Mouse (Mus musculus) MEL (cell line): ENCODE data around the gene Cnih2. TPM values are rescaled to one million over a fixed set of nuclear protein-coding genes. Genes with fewer than 3 reads are reported as not detected.

ENCODE experiments used
- DNase-seq: peaks from one replicate; pipeline ENCODE4 v3.0.0; 2011; ENCODE audit warnings: low read depth, low spot score
- H3K27ac ChIP-seq: 2 replicates; pipeline ENCODE4 v1.5.1; 2012; ENCODE audit warnings: low read depth, mild to moderate bottlenecking, control low read depth, low read length, moderate library complexity; ENCODE audit not compliant: control insufficient read depth
- H3K27me3 ChIP-seq, 2 experiments: fragments of 150-350 bp in 1 of 2; sonication (generic) in 1 of 2; 2 replicates each; pipeline ENCODE4 v1.6.1; 2012; ENCODE audit warnings: low read length in 2 of 2, mild to moderate bottlenecking in 2 of 2, improper control_type of control experiment in 1 of 2, moderate library complexity in 1 of 2; ENCODE audit not compliant: insufficient read depth in 2 of 2, control insufficient read depth in 1 of 2
- H3K36me3 ChIP-seq, 2 experiments: 2 replicates each; pipeline ENCODE4 v1.6.1; 2012 to 2014; ENCODE audit warnings: low read length in 2 of 2, improper control_type of control experiment in 1 of 2, inconsistent platforms in 1 of 2, mild to moderate bottlenecking in 1 of 2; ENCODE audit not compliant: insufficient read depth in 2 of 2, control insufficient read depth in 1 of 2
- H3K4me1 ChIP-seq, 2 experiments: fragments of 150-350 bp in 1 of 2; sonication (generic) in 1 of 2; 2 replicates each; pipeline ENCODE4 v1.6.1; 2012; ENCODE audit warnings: low read length in 2 of 2, improper control_type of control experiment in 1 of 2, mild to moderate bottlenecking in 1 of 2; ENCODE audit not compliant: insufficient read depth in 2 of 2, control insufficient read depth in 1 of 2
- H3K4me3 ChIP-seq, 2 experiments: fragments of 150-350 bp in 1 of 2; sonication (generic) in 1 of 2; 2 replicates each; pipeline ENCODE4 v1.5.1; 2012; ENCODE audit warnings: low read depth in 2 of 2, low read length in 2 of 2, mild to moderate bottlenecking in 2 of 2, moderate library complexity in 2 of 2, control low read depth in 1 of 2, improper control_type of control experiment in 1 of 2; ENCODE audit not compliant: control insufficient read depth in 1 of 2, insufficient read depth in 1 of 2
- H3K79me2 ChIP-seq: 2 replicates; pipeline ENCODE4 v1.6.1; 2012; ENCODE audit warnings: mild to moderate bottlenecking, low read length, moderate library complexity; ENCODE audit not compliant: control insufficient read depth, poor library complexity, insufficient read depth
- H3K9ac ChIP-seq: 2 replicates; pipeline ENCODE4 v1.6.1; 2012; ENCODE audit warnings: low read depth, mild to moderate bottlenecking, control low read depth, low read length, moderate library complexity; ENCODE audit not compliant: control insufficient read depth, poor library complexity, severe bottlenecking
- H3K9me3 ChIP-seq: fragments of 150-350 bp; sonication (generic); replicated peaks from 2 replicates; pipeline ENCODE4 v1.6.1; 2012; ENCODE audit warnings: mild to moderate bottlenecking, low read length, improper control_type of control experiment, moderate library complexity; ENCODE audit not compliant: insufficient read depth
- CTCF ChIP-seq, 3 experiments: IDR thresholded peaks in 2 of 3; conservative IDR thresholded peaks in 1 of 3; 2 replicates each; pipeline ENCODE4 v1.5.1; 2011 to 2012; ENCODE audit warnings: low read length in 3 of 3, low read depth in 2 of 3, mild to moderate bottlenecking in 2 of 3, improper control_type of control experiment in 1 of 3, inconsistent platforms in 1 of 3, mixed read lengths in 1 of 3, moderate library complexity in 1 of 3; ENCODE audit not compliant: control insufficient read depth in 1 of 3, insufficient read depth in 1 of 3, poor library complexity in 1 of 3, severe bottlenecking in 1 of 3
- E2F4 ChIP-seq: IDR thresholded peaks from 2 replicates; pipeline ENCODE4 v1.6.1; 2011; ENCODE audit warnings: low read depth, low read length, improper control_type of control experiment, borderline replicate concordance
- ELF1 ChIP-seq: IDR thresholded peaks from 2 replicates; pipeline ENCODE4 v1.6.1; 2014; ENCODE audit warnings: low read depth, mild to moderate bottlenecking, inconsistent platforms, low read length, improper control_type of control experiment, moderate library complexity
- GABPA ChIP-seq: IDR thresholded peaks from 2 replicates; pipeline ENCODE4 v1.6.1; 2012; ENCODE audit warnings: low read depth, mild to moderate bottlenecking, inconsistent platforms, low read length, improper control_type of control experiment, moderate library complexity
- GATA1 ChIP-seq: IDR thresholded peaks from 2 replicates; pipeline ENCODE4 v1.6.1; 2011; ENCODE audit warnings: low read depth, low read length, improper control_type of control experiment
- HCFC1 ChIP-seq: IDR thresholded peaks from 2 replicates; pipeline ENCODE4 v1.6.1; 2012; ENCODE audit warnings: low read depth, mild to moderate bottlenecking, inconsistent platforms, low read length, improper control_type of control experiment, moderate library complexity
- KAT2A ChIP-seq: conservative IDR thresholded peaks from 2 replicates; pipeline ENCODE4 v1.6.1; 2012; ENCODE audit warnings: low read depth, low read length, improper control_type of control experiment, inconsistent platforms
- MYB ChIP-seq: IDR thresholded peaks from 2 replicates; pipeline ENCODE4 v1.6.1; 2011; ENCODE audit warnings: mild to moderate bottlenecking, low read depth, low read length, improper control_type of control experiment
- MYC ChIP-seq: IDR thresholded peaks from 2 replicates; pipeline ENCODE4 v1.6.1; 2011; ENCODE audit warnings: low read depth, mild to moderate bottlenecking, low read length, improper control_type of control experiment, moderate library complexity
- POLR2AphosphoS5 ChIP-seq: IDR thresholded peaks from 2 replicates; pipeline ENCODE4 v1.6.1; 2012; ENCODE audit warnings: low read depth, borderline replicate concordance, mild to moderate bottlenecking, inconsistent platforms, low read length, moderate library complexity, mixed read lengths
- SIN3A ChIP-seq: IDR thresholded peaks from 2 replicates; pipeline ENCODE4 v1.6.1; 2012; ENCODE audit warnings: low read length, improper control_type of control experiment, inconsistent platforms
- TBP ChIP-seq: IDR thresholded peaks from 2 replicates; pipeline ENCODE4 v1.8.0; 2011; ENCODE audit warnings: low read depth, low read length, improper control_type of control experiment
- USF1 ChIP-seq: IDR thresholded peaks from 2 replicates; pipeline ENCODE4 v1.6.1; 2014; ENCODE audit warnings: low read depth, mild to moderate bottlenecking, inconsistent platforms, low read length, improper control_type of control experiment, moderate library complexity
- ZNF384 ChIP-seq: IDR thresholded peaks from 2 replicates; pipeline ENCODE4 v1.6.1; 2012; ENCODE audit warnings: low read depth, mild to moderate bottlenecking, inconsistent platforms, low read length, improper control_type of control experiment
- polyA plus RNA-seq, 2 experiments: library from polyadenylated mRNA; stranded (reverse) in 1 of 2; unstranded in 1 of 2; fragments of >175 nt in 1 of 2; fragments of >200 nt in 1 of 2; gene quantifications; 2 replicates each; pipeline versions ENCODE4 v1.2.1 to v1.2.4; 2012; ENCODE audit warnings: low replicate concordance in 2 of 2, low read depth in 1 of 2; ENCODE audit not compliant: insufficient read length in 2 of 2, insufficient read depth in 1 of 2, missing spikeins in 1 of 2
- total RNA-seq: library from RNA; depleted of rRNA; stranded (reverse); fragments of 300-350 nt; gene quantifications from 2 replicates; pipeline ENCODE4 v1.2.3, GENCODE M21; 2012; rRNA removed

The Cnih2 gene
- total and polyA plus RNA-seq, 3 experiments, result 1.0 to 2.7 TPM; not detected in 1

- no peaks in the 10 kb centered on the region for H3K27me3 ChIP-seq
- H3K4me1 ChIP-seq, result peaks cover 0 to 1% of the 10 kb centered on the region in 2 experiments; a peak in 1 of 4 replicates
- peaks cover 0 to 3% of the 10 kb centered on the region in 2 experiments; a peak in 3 of 4 replicates for H3K36me3 ChIP-seq
- no peaks in the 10 kb centered on the region for H3K79me2 ChIP-seq
- H3K9ac ChIP-seq, result no peak overlapping the region
- no peak overlapping the region for H3K4me3 ChIP-seq
- TF ChIP-seq USF1 (no peak), ZNF384 (peak; percentile 28; the same call in 1 of the 2 replicates), CTCF (IDR thresholded peaks at IDR 0.05 in 2 of 3, conservative IDR thresholded peaks at IDR 0.05 in 1 of 3; ENCODE audit: control insufficient read depth in 1 of 3, insufficient read depth in 1 of 3, low read depth in 2 of 3, low read length in 3 of 3, poor library complexity in 1 of 3, severe bottlenecking in 1 of 3) (peak in 2 of 3 experiments; percentile 19 to 21; a peak in 2 of 6 replicates)
- TF ChIP-seq, all 39 proteins: peak for 2
- DNase-seq, result no peak
- H3K9me3 ChIP-seq, result no peaks in the 10 kb centered on the region
- H3K27ac ChIP-seq, result no peak overlapping the region
Observed at GRCm38 (mm10) chr19:5048138-5049056, 49.9 kb downstream of the Cnih2 start.

- TF ChIP-seq HCFC1 (no peak), ELF1 (no peak), E2F4 (no peak), ZNF384 (no peak), GATA1 (no peak), SIN3A (no peak), POLR2AphosphoS5 (no peak), MYB (no peak), KAT2A (no peak), MYC (no peak), GABPA (no peak), TBP (no peak)
- no peak overlapping the region for H3K4me3 ChIP-seq
- no peak overlapping the region for H3K27ac ChIP-seq
- peaks cover 15% of the 10 kb centered on the region for H3K79me2 ChIP-seq
- H3K9me3 ChIP-seq, result no peaks in the 10 kb centered on the region
- DNase-seq, result no peak
- no peak overlapping the region for H3K9ac ChIP-seq
- H3K36me3 ChIP-seq, result peaks cover 2 to 4% of the 10 kb centered on the region in 2 experiments; a peak in 3 of 4 replicates
- H3K27me3 ChIP-seq, result no peaks in the 10 kb centered on the region
- no peaks in the 10 kb centered on the region; a peak in 2 of 4 replicates for H3K4me1 ChIP-seq
Observed at GRCm38 (mm10) chr19:5045531-5045930, 52.8 kb downstream of the Cnih2 start.

Other genes with a start within 250 kb of the Cnih2 start
- gene Ctsf, start 243.4 kb downstream of the Cnih2 start, total RNA-seq, result not detected in 2 replicates
- gene Ctsf, start 243.4 kb downstream of the Cnih2 start, polyA plus RNA-seq, result not detected
- 1.0 and 1.3 TPM in 2 replicates for gene Actn3, start 220.6 kb downstream of the Cnih2 start, total RNA-seq
- gene Actn3, start 220.6 kb downstream of the Cnih2 start, polyA plus RNA-seq, result under 1 TPM in 1 of 2 experiments, not detected in 1; 0.65 TPM
- 12.9 and 15.8 TPM in 2 replicates for gene Zdhhc24, start 219.9 kb downstream of the Cnih2 start, total RNA-seq
- 10 to 100 TPM in 1 of 2 experiments, not detected in 1; 21.1 TPM for gene Zdhhc24, start 219.9 kb downstream of the Cnih2 start, polyA plus RNA-seq
- 1.2 and 1.4 TPM in 2 replicates for gene Bbs1, start 191.9 kb downstream of the Cnih2 start, total RNA-seq
- gene Bbs1, start 191.9 kb downstream of the Cnih2 start, polyA plus RNA-seq, result 1 to 10 TPM in 1 of 2 experiments, not detected in 1; 1.9 TPM
- gene Dpp3, start 170.2 kb downstream of the Cnih2 start, total RNA-seq, result 58.7 and 59.4 TPM in 2 replicates
- 10 to 100 TPM in 1 of 2 experiments, not detected in 1; 82.7 TPM for gene Dpp3, start 170.2 kb downstream of the Cnih2 start, polyA plus RNA-seq
- gene Peli3, start 155.4 kb downstream of the Cnih2 start, total RNA-seq, result 0.08 TPM in 1 of 2 replicates, not detected in the other
- gene Peli3, start 155.4 kb downstream of the Cnih2 start, polyA plus RNA-seq, result under 1 TPM in 1 of 2 experiments, not detected in 1; 0.33 TPM
- 98.5 and 108 TPM in 2 replicates for gene Mrpl11, start 136.4 kb downstream of the Cnih2 start, total RNA-seq
- 100 to 1,000 TPM; 124 to 317 TPM for gene Mrpl11, start 136.4 kb downstream of the Cnih2 start, polyA plus RNA-seq
- not detected in 2 replicates for gene Npas4, start 108.2 kb downstream of the Cnih2 start, total RNA-seq
- gene Npas4, start 108.2 kb downstream of the Cnih2 start, polyA plus RNA-seq, result not detected
- 2.1 and 3.2 TPM in 2 replicates for gene Slc29a2, start 74.7 kb downstream of the Cnih2 start, total RNA-seq
- gene Slc29a2, start 74.7 kb downstream of the Cnih2 start, polyA plus RNA-seq, result 10 to 100 TPM in 1 of 2 experiments, not detected in 1; 10.9 TPM
- 6.9 and 7.8 TPM in 2 replicates for gene B4gat1, start 59.7 kb downstream of the Cnih2 start, total RNA-seq
- gene B4gat1, start 59.7 kb downstream of the Cnih2 start, polyA plus RNA-seq, result 1 to 10 TPM in 1 of 2 experiments, not detected in 1; 9.6 TPM
- 1.1 and 2.1 TPM in 2 replicates for gene AC124502.3, start 59.6 kb downstream of the Cnih2 start, total RNA-seq
- under 1 TPM in 1 of 2 experiments, not detected in 1; 0.75 TPM for gene AC124502.3, start 59.6 kb downstream of the Cnih2 start, polyA plus RNA-seq
- 22.3 and 29.6 TPM in 2 replicates for gene Brms1, start 57.2 kb downstream of the Cnih2 start, total RNA-seq
- 10 to 100 TPM in 1 of 2 experiments, not detected in 1; 78.6 TPM for gene Brms1, start 57.2 kb downstream of the Cnih2 start, polyA plus RNA-seq
- 0.33 and 0.42 TPM in 2 replicates for gene Rin1, start 48.0 kb downstream of the Cnih2 start, total RNA-seq
- gene Rin1, start 48.0 kb downstream of the Cnih2 start, polyA plus RNA-seq, result 1 to 10 TPM in 1 of 2 experiments, not detected in 1; 1.3 TPM
- 0.23 and 0.27 TPM in 2 replicates for gene Cd248, start 30.4 kb downstream of the Cnih2 start, total RNA-seq
- gene Cd248, start 30.4 kb downstream of the Cnih2 start, polyA plus RNA-seq, result under 1 TPM in 1 of 2 experiments, not detected in 1; 0.86 TPM
- 0.29 TPM in 1 of 2 replicates, not detected in the other for gene Tmem151a, start 13.0 kb downstream of the Cnih2 start, total RNA-seq
- gene Tmem151a, start 13.0 kb downstream of the Cnih2 start, polyA plus RNA-seq, result under 1 TPM in 1 of 2 experiments, not detected in 1; 0.63 TPM
- 57.5 and 64.3 TPM in 2 replicates for gene Yif1a, start 10.0 kb downstream of the Cnih2 start, total RNA-seq
- 10 to 100 TPM in 1 of 2 experiments, not detected in 1; 54.0 TPM for gene Yif1a, start 10.0 kb downstream of the Cnih2 start, polyA plus RNA-seq
- 86.4 and 94.9 TPM in 2 replicates for gene Rab1b, start 8.6 kb upstream of the Cnih2 start, total RNA-seq
- gene Rab1b, start 8.6 kb upstream of the Cnih2 start, polyA plus RNA-seq, result 100 to 1,000 TPM in 1 of 2 experiments, not detected in 1; 162 TPM
- gene Klc2, start 20.0 kb upstream of the Cnih2 start, total RNA-seq, result 7.3 TPM in 2 replicates
- 10 to 100 TPM in 1 of 2 experiments, not detected in 1; 30.3 TPM for gene Klc2, start 20.0 kb upstream of the Cnih2 start, polyA plus RNA-seq
- gene Pacs1, start 174.6 kb upstream of the Cnih2 start, total RNA-seq, result 5.7 TPM in 2 replicates
- gene Pacs1, start 174.6 kb upstream of the Cnih2 start, polyA plus RNA-seq, result 10 to 100 TPM in 1 of 2 experiments, not detected in 1; 19.9 TPM
- 178 and 180 TPM in 2 replicates for gene Sf3b2, start 196.9 kb upstream of the Cnih2 start, total RNA-seq
- gene Sf3b2, start 196.9 kb upstream of the Cnih2 start, polyA plus RNA-seq, result 100 to 1,000 TPM; 259 to 331 TPM
- gene Gal3st3, start 199.8 kb upstream of the Cnih2 start, total RNA-seq, result not detected in 2 replicates
- gene Gal3st3, start 199.8 kb upstream of the Cnih2 start, polyA plus RNA-seq, result under 1 TPM in 1 of 2 experiments, not detected in 1; 0.04 TPM
- not detected in 2 replicates for gene Catsper1, start 237.2 kb upstream of the Cnih2 start, total RNA-seq
- not detected for gene Catsper1, start 237.2 kb upstream of the Cnih2 start, polyA plus RNA-seq